Mouse (Mus musculus): ENCODE results near the gene Tspan14.

- TF ChIP-seq CTCF (IDR thresholded peaks at IDR 0.05; ENCODE audit: control insufficient read depth, insufficient read depth, low read length) (no peak), POLR2A (IDR thresholded peaks at IDR 0.05; ENCODE audit: borderline replicate concordance, control insufficient read depth, low read depth, low read length) (no peak)
Observed at GRCm38 (mm10) chr14:40935054-40935453, 31.6 kb downstream of the Tspan14 start.

Data from bone marrow, adult 2 months (tissue).